Mouse (Mus musculus): Measurements from ENCODE around the gene Pigh. TPM values are rescaled to one million over a fixed set of nuclear protein-coding genes. Genes with fewer than 3 reads are reported as not detected.

The Pigh gene
- total and polyA plus RNA-seq, 2 experiments from 2014 or later: 9.7 to 9.8 TPM

- no peak overlapping the region for H3K27ac ChIP-seq (ENCODE audit: low read depth)
- H3K9me3 ChIP-seq (replicated peaks; ENCODE audit: control insufficient read depth, low read length): no peaks in the 10 kb centered on the region
- no peak for DNase-seq (ENCODE audit: low spot score)
- H3K36me3 ChIP-seq (replicated peaks; ENCODE audit: control insufficient read depth, insufficient read depth, low read length): peaks cover 25% of the 10 kb centered on the region
- no peak for ATAC-seq (ENCODE audit: insufficient read depth, low read depth)
- no peak overlapping the region for H3K9ac ChIP-seq (replicated peaks; ENCODE audit: low read depth, low read length)
- H3K4me3 ChIP-seq (ENCODE audit: low read depth, low read length): no peak overlapping the region
- H3K4me2 ChIP-seq (ENCODE audit: low read depth, low read length): no peak overlapping the region
- WGBS: 77% methylated on average over 9 of the region's 9 CpGs
- H3K4me1 ChIP-seq (ENCODE audit: control insufficient read depth, insufficient read depth): no peaks in the 10 kb centered on the region
- H3K27me3 ChIP-seq (ENCODE audit: control insufficient read depth, insufficient read depth, low read length): peaks cover 22% of the 10 kb centered on the region; the same call in 1 of the 2 replicates
- TF ChIP-seq EP300 (IDR thresholded peaks at IDR 0.05; ENCODE audit: low read depth) (no peak), CTCF (IDR thresholded peaks at IDR 0.05; ENCODE audit: low read depth) (no peak)
These were observed 23.0 kb downstream of the Pigh start for GRCm38 (mm10) chr12:79066431-79066830.

GRCm38 (mm10) chr12:79064451-79064850, 25.0 kb downstream of the Pigh start:
- no peak for ATAC-seq (ENCODE audit: insufficient read depth, low read depth)
- Histone ChIP-seq H3K36me3 (replicated peaks; ENCODE audit: control insufficient read depth, insufficient read depth, low read length) (peaks cover 21% of the 10 kb centered on the region), H3K27me3 (ENCODE audit: control insufficient read depth, insufficient read depth, low read length) (peaks cover 17% of the 10 kb centered on the region; the same call in 1 of the 2 replicates), H3K4me2 (ENCODE audit: low read depth, low read length) (no peak overlapping the region), H3K9me3 (replicated peaks; ENCODE audit: control insufficient read depth, low read length) (no peaks in the 10 kb centered on the region), H3K4me3 (ENCODE audit: low read depth, low read length) (no peak overlapping the region), H3K9ac (replicated peaks; ENCODE audit: low read depth, low read length) (no peak overlapping the region), H3K27ac (ENCODE audit: low read depth) (no peak overlapping the region), H3K4me1 (ENCODE audit: control insufficient read depth, insufficient read depth) (0 out of 2 replicates have a peak, but pooled peaks cover 5% of the 10 kb centered on the region)
- TF ChIP-seq CTCF (IDR thresholded peaks at IDR 0.05; ENCODE audit: low read depth): no peak
- WGBS: 90% methylated on average over 13 of the region's 13 CpGs
- no peak for DNase-seq (ENCODE audit: low spot score)

- TF ChIP-seq CTCF (IDR thresholded peaks at IDR 0.05; ENCODE audit: low read depth) (no peak), EP300 (IDR thresholded peaks at IDR 0.05; ENCODE audit: low read depth) (no peak)
- peak; percentile 17; the same call in 1 of the 2 replicates for ATAC-seq (ENCODE audit: insufficient read depth, low read depth)
- H3K4me1 ChIP-seq (ENCODE audit: control insufficient read depth, insufficient read depth): 0 out of 2 replicates have a peak, but pooled peaks cover 5% of the 10 kb centered on the region
- H3K36me3 ChIP-seq (replicated peaks; ENCODE audit: control insufficient read depth, insufficient read depth, low read length): peaks cover 5% of the 10 kb centered on the region; the same call in 1 of the 2 replicates
- no peak overlapping the region for H3K4me2 ChIP-seq (ENCODE audit: low read depth, low read length)
- no peak for DNase-seq (ENCODE audit: low spot score)
- H3K27ac ChIP-seq (ENCODE audit: low read depth): no peak overlapping the region
- H3K9me3 ChIP-seq (replicated peaks; ENCODE audit: control insufficient read depth, low read length): no peaks in the 10 kb centered on the region
- H3K27me3 ChIP-seq (ENCODE audit: control insufficient read depth, insufficient read depth, low read length): peaks cover 14% of the 10 kb centered on the region; the same call in 1 of the 2 replicates
- no peak overlapping the region for H3K4me3 ChIP-seq (ENCODE audit: low read depth, low read length)
- 61% methylated on average over 7 of the region's 7 CpGs for WGBS
- no peak overlapping the region for H3K9ac ChIP-seq (replicated peaks; ENCODE audit: low read depth, low read length)
These were observed 28.4 kb downstream of the Pigh start for GRCm38 (mm10) chr12:79060766-79061652.

- no peak for TF ChIP-seq CTCF (IDR thresholded peaks at IDR 0.05; ENCODE audit: low read depth)
- TF ChIP-seq EP300 (IDR thresholded peaks at IDR 0.05; ENCODE audit: low read depth): no peak
- H3K9ac ChIP-seq (replicated peaks; ENCODE audit: low read depth, low read length): no peak overlapping the region
- DNase-seq (ENCODE audit: low spot score) (no peak), ATAC-seq (ENCODE audit: insufficient read depth, low read depth) (no peak)
- H3K4me1 ChIP-seq (ENCODE audit: control insufficient read depth, insufficient read depth): peaks cover 5% of the 10 kb centered on the region; the same call in 1 of the 2 replicates
- no peaks in the 10 kb centered on the region for H3K9me3 ChIP-seq (replicated peaks; ENCODE audit: control insufficient read depth, low read length)
- 82% methylated on average over 9 of the region's 9 CpGs for WGBS
- H3K27ac ChIP-seq (ENCODE audit: low read depth): no peak overlapping the region
- no peak overlapping the region for H3K4me2 ChIP-seq (ENCODE audit: low read depth, low read length)
- peaks cover 14% of the 10 kb centered on the region; the same call in 1 of the 2 replicates for H3K27me3 ChIP-seq (ENCODE audit: control insufficient read depth, insufficient read depth, low read length)
- no peak overlapping the region for H3K4me3 ChIP-seq (ENCODE audit: low read depth, low read length)
- H3K36me3 ChIP-seq (replicated peaks; ENCODE audit: control insufficient read depth, insufficient read depth, low read length): no peaks in the 10 kb centered on the region
These were observed 29.3 kb downstream of the Pigh start for GRCm38 (mm10) chr12:79060134-79060533.

GRCm38 (mm10) chr12:79059573-79059972, 29.9 kb downstream of the Pigh start:
- DNase-seq (ENCODE audit: low spot score) (no peak), ATAC-seq (ENCODE audit: insufficient read depth, low read depth) (no peak)
- 76% methylated on average over 6 of the region's 6 CpGs for WGBS
- Histone ChIP-seq H3K4me2 (ENCODE audit: low read depth, low read length) (no peak overlapping the region), H3K4me3 (ENCODE audit: low read depth, low read length) (no peak overlapping the region), H3K9me3 (replicated peaks; ENCODE audit: control insufficient read depth, low read length) (no peaks in the 10 kb centered on the region), H3K27me3 (ENCODE audit: control insufficient read depth, insufficient read depth, low read length) (peaks cover 14% of the 10 kb centered on the region; the same call in 1 of the 2 replicates), H3K27ac (ENCODE audit: low read depth) (no peak overlapping the region), H3K4me1 (ENCODE audit: control insufficient read depth, insufficient read depth) (peaks cover 10% of the 10 kb centered on the region), H3K9ac (replicated peaks; ENCODE audit: low read depth, low read length) (no peak overlapping the region), H3K36me3 (replicated peaks; ENCODE audit: control insufficient read depth, insufficient read depth, low read length) (0 out of 2 replicates have a peak, but pooled peaks cover 2% of the 10 kb centered on the region)
- TF ChIP-seq EP300 (IDR thresholded peaks at IDR 0.05; ENCODE audit: low read depth) (no peak), CTCF (IDR thresholded peaks at IDR 0.05; ENCODE audit: low read depth) (no peak)
